Mouse (Mus musculus) gastrocnemius, postnatal 14 days (tissue): ENCODE measurements around the gene Tmem30b. TPM values are rescaled to one million over a fixed set of nuclear protein-coding genes. Genes with fewer than 3 reads are reported as not detected.

Experiments used
- DNase-seq: peaks from one replicate; pipeline ENCODE4 v3.0.0; 2021; ENCODE audit warnings: mixed read lengths
- intact Hi-C: fragments of 180-260 bp; cut with DNase I; formaldehyde crosslinking; loops from one replicate; pipeline ENCODE4 v1.15.1; 2025; ENCODE audit warnings: low total_unique reads
- total RNA-seq, 2 experiments: library from RNA; stranded (reverse); gene quantifications; 2 replicates each; pipeline ENCODE4 v1.2.3; 2021

The Tmem30b gene
- total RNA-seq, 2 experiments from 2014 or later, result 0.80 to 0.96 TPM

- no peak for DNase-seq
- intact Hi-C loops, result no loop called here
Measured at GRCm38 (mm10) chr12:73525254-73525885, 20.8 kb downstream of the Tmem30b start.

- intact Hi-C loops, result no loop called here
- DNase-seq, result no peak
Measured at GRCm38 (mm10) chr12:73523066-73523465, 23.1 kb downstream of the Tmem30b start.

GRCm38 (mm10) chr12:73521944-73522343 lies 24.2 kb downstream of the Tmem30b start:
- intact Hi-C loops, result no loop called here

GRCm38 (mm10) chr12:73521238-73521841 lies 24.9 kb downstream of the Tmem30b start:
- DNase-seq, result no peak
- intact Hi-C loops, result no loop called here

More at GRCm38 (mm10) chr12:73521944-73522343, 24.2 kb downstream of the Tmem30b start:
- no peak for DNase-seq

GRCm38 (mm10) chr12:73517768-73518167 lies 28.4 kb downstream of the Tmem30b start:
- no peak for DNase-seq
- intact Hi-C loops, result loop anchor here (5.0 kb wide), 1 partner anchor 495 kb away; no protein-coding TSS in a partner anchor

- DNase-seq, result peak; percentile 79
- intact Hi-C loops, result loop anchor here (5.0 kb wide), 1 partner anchor 495 kb away; no protein-coding TSS in a partner anchor
Measured at GRCm38 (mm10) chr12:73517022-73517709, 29.0 kb downstream of the Tmem30b start.

- intact Hi-C loops, result loop anchor here (5.0 kb wide), 1 partner anchor 494 kb away; no protein-coding TSS in a partner anchor
- no peak for DNase-seq
Measured at GRCm38 (mm10) chr12:73516516-73516915, 29.7 kb downstream of the Tmem30b start.

- intact Hi-C loops, result loop anchor here (5.0 kb wide), 1 partner anchor 492 kb away; no protein-coding TSS in a partner anchor
- no peak for DNase-seq
Measured at GRCm38 (mm10) chr12:73514722-73515121, 31.5 kb downstream of the Tmem30b start.

GRCm38 (mm10) chr12:73513958-73514357 lies 32.2 kb downstream of the Tmem30b start:
- intact Hi-C loops, result no loop called here
- no peak for DNase-seq

- intact Hi-C loops, result no loop called here
- no peak for DNase-seq
Measured at GRCm38 (mm10) chr12:73511467-73512047, 34.6 kb downstream of the Tmem30b start.

- intact Hi-C loops, result no loop called here
- DNase-seq, result peak; percentile 73
Measured at GRCm38 (mm10) chr12:73507105-73507504, 39.1 kb downstream of the Tmem30b start.

GRCm38 (mm10) chr12:73506648-73507047 lies 39.5 kb downstream of the Tmem30b start:
- intact Hi-C loops, result no loop called here
- no peak for DNase-seq

- DNase-seq, result no peak
- intact Hi-C loops, result no loop called here
Measured at GRCm38 (mm10) chr12:73500689-73501326, 45.4 kb downstream of the Tmem30b start.

- intact Hi-C loops, result no loop called here
- no peak for DNase-seq
Measured at GRCm38 (mm10) chr12:73495172-73495571, 51.0 kb downstream of the Tmem30b start.

- intact Hi-C loops, result no loop called here
- no peak for DNase-seq
Measured at GRCm38 (mm10) chr12:73493929-73494530, 52.2 kb downstream of the Tmem30b start.
